Mouse (Mus musculus) heart, postnatal 0 days (tissue): ENCODE results near the gene Dok4.

Experiments used
- CTCF ChIP-seq: IDR thresholded peaks from 2 replicates; pipeline ENCODE4 v1.5.1; 2016; ENCODE audit warnings: antibody characterized with exemption, control low read depth, low read depth
- EP300 ChIP-seq: IDR thresholded peaks from 2 replicates; pipeline ENCODE4 v1.6.1; 2016; ENCODE audit warnings: antibody characterized with exemption, low read depth

GRCm38 (mm10) chr8:94862487-94863220, 13.5 kb downstream of the Dok4 start:
- no peak for TF ChIP-seq CTCF
- TF ChIP-seq EP300, result no peak
